Mouse (Mus musculus): ENCODE results near the gene Cltc. TPM values are rescaled to one million over a fixed set of nuclear protein-coding genes. Genes with fewer than 3 reads are reported as not detected.

Gene Cltc
- polyA plus RNA-seq, 1 experiment from 2014 or later: 301 TPM

DNA sequence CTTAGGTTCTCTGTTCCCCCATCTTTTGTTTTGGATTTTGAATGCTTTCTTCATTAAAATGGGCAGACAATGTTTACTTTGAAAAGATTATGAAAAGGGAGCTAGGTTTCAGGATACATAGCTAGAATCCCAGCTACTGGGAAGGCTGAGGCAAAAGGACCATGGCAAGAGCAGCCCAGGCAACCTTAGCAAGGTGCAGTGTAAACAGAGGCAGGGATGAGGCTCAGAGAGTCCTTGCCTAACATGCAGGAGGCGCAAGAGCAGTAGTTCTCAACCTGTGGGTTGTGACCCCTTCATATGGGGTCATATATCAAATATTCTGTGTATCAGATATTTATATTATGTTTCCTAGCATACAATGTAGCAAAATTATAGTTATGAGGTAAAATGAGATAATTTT is 72.0 kb downstream of the Cltc start:
- DNase-seq (ENCODE audit: low read depth, low spot score) (no peak), ATAC-seq (no peak)
- ChIA-PET CTCF (interaction anchor here (1.0 kb wide), 1 partner anchor 32 kb away, joined by 3 read pairs; no protein-coding TSS in a partner anchor), POLR2A (no interaction called here)
- in situ Hi-C loops (cut with MboI; ENCODE audit: low pct_unique_long_range_greater_than_20kb): no loop called here
- TF ChIP-seq CTCF (IDR thresholded peaks at IDR 0.05): no peak
- no peaks in the 10 kb centered on the region for H3K27me3 ChIP-seq

DNA sequence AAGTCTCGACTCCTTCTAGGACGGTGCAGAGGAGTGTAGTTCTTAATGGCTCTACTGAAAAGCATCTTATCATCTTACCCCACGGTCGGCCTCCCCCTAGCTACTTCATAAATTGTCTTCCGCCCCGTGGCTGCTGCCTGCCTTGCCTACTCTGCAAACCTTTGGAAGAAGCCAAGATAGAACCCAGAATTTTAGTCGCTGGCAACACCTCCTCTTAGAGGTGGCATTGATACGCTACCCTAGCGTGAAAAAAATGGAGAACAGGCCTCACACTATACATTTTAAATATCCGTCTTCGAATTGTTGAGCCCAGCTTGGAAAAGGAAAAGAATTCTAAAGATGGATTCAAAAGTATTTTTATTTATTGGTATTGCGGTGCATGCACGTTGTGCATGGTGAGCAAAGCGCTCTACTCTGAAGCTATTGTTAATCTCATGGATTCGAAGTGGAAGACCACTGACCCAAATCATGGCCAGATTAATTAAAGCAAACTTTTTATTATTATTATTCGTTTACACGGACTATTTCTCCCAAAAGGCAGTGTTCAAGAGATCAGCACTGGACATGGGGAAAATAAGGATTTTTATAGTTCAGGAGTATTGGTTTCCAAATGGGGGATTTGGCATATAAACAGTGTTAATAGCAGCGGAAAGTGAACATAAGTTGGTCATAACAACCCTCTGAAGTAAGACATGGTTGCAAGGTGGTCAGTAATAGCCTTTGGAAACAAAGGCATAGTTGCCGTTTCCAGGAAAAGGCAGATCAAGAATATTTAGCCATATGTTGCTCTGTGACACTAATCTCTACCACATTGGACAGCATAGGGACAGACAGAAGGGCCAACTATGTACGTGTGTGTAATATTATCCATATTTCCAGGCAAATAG is 73.0 kb downstream of the Cltc start:
- in situ Hi-C loops (cut with MboI; ENCODE audit: low pct_unique_long_range_greater_than_20kb): loop anchor here (5.0 kb wide), 1 partner anchor 73 kb away; the partner anchor contains the start of gene Cltc
- no peak for TF ChIP-seq CTCF (IDR thresholded peaks at IDR 0.05)
- ATAC-seq (no peak), DNase-seq (ENCODE audit: low read depth, low spot score) (no peak)
- ChIA-PET CTCF (no interaction called here), POLR2A (interaction anchor here (0.7 to 2.0 kb wide), 3 partner anchors 14 to 233 kb away, joined by 3 to 5 read pairs (median 5); no protein-coding TSS in a partner anchor)
- H3K27me3 ChIP-seq: no peaks in the 10 kb centered on the region

DNA sequence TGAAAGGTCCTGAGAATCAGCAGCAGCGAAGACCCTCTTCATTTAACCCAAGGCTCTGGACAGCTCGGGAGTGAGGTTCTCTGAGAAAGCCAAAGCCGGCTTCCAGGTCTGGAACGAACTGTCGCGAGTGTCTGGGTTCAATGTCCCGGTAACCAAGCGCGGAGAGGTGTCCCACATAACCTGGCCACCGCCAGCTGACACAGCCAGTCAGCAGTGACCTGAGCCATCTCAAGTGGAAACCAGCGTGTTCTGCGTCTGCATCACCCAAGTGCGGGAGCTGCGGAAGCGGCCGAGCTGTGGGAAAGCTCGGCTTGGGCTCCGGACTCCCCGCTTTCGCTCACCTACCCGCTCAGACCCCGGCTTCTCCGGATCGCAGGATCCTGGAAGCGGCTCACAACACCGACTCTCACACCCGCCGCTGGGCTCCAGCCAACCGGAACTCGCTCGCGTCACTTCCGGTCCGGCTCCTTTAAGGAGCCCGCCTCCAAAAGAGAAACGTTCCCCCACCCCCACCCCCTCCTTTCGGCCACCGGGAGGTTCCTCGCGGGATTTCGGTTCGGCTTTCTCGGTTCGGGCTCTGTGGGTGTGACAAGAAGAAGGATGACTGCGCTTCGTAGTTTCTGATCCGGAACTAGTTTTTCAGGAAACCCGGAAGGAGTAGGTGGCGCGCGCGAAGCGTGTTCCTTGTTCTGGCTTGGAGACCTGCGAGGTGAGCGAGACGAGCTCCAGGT is 73.8 kb downstream of the Cltc start, which contains the start of the genes Vmp1 and Ptrh2:
Vmp1 (minus strand) TSS at position 442 of the 731 bp plus-strand sequence.
Ptrh2 (plus strand) TSS at position 591 of the 731 bp plus-strand sequence.
- no peak for TF ChIP-seq CTCF (IDR thresholded peaks at IDR 0.05)
- in situ Hi-C loops (cut with MboI; ENCODE audit: low pct_unique_long_range_greater_than_20kb): loop anchor here (5.0 kb wide), 1 partner anchor 74 kb away; the partner anchor contains the start of gene Cltc
- ATAC-seq (peak; percentile 77), DNase-seq (ENCODE audit: low read depth, low spot score) (peak; percentile 84)
- CTCF ChIA-PET: interaction anchor here (1.2 kb wide), 1 partner anchor 13 kb away, joined by 3 read pairs; no protein-coding TSS in a partner anchor
- no peaks in the 10 kb centered on the region for H3K27me3 ChIP-seq
- POLR2A ChIA-PET: interaction anchor here (0.6 to 2.5 kb wide), 6 partner anchors 13 to 232 kb away, joined by 3 to 10 read pairs (median 5); partner anchors contain the start of gene Cltc

DNA sequence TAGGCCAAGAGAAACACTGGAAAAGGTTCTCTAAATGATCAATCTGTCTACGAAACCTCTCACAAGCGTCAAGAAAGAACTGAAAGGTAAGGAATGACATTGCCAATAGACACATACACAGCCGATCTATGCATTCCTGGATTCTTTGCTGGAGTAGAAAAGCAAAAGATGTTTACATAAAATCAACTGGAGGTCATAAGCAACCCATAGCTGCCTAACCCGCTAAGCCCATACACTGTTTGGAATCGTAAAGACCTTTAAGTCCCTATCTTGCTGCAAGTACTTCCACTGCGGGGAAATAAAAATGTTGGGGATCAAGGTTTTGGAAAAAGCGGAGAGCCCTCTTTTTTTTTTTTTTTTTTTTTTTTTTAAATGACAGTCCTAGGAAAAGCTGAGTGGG is 74.5 kb downstream of the Cltc start:
- no peak for ATAC-seq
- in situ Hi-C loops (cut with MboI; ENCODE audit: low pct_unique_long_range_greater_than_20kb): loop anchor here (5.0 kb wide), 1 partner anchor 74 kb away; the partner anchor contains the start of gene Cltc
- no peak for DNase-seq (ENCODE audit: low read depth, low spot score)
- ChIA-PET CTCF (interaction anchor here (1.2 to 2.0 kb wide), 3 partner anchors 12 to 29 kb away, joined by 3 to 7 read pairs (median 4); no protein-coding TSS in a partner anchor), POLR2A (interaction anchor here (0.6 to 2.5 kb wide), 6 partner anchors 13 to 101 kb away, joined by 3 to 10 read pairs (median 4); partner anchors contain the start of gene Cltc)
- H3K27me3 ChIP-seq: no peaks in the 10 kb centered on the region
- TF ChIP-seq CTCF (IDR thresholded peaks at IDR 0.05): no peak

DNA sequence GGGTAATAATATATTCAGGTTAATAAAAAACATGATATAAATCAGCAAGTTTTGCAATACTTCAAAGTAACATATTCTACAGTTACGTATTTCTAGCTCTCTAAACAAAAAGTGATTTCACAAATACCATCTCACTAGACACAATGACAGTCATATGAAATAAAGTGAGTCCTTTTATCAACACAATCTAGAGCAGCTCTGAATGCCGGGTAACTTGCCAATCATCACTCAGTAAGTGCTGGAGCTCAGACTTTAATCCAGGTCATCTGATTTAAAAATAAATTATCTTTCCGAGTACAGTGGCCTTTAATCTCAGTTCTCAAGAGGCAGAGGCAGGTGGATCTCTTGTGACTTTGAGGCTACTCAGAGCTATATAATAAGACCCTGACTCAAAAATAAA is 75.9 kb downstream of the Cltc start:
- CTCF ChIA-PET: interaction anchor here (0.7 to 2.0 kb wide), 5 partner anchors 10 to 68 kb away, joined by 3 to 7 read pairs (median 4); no protein-coding TSS in a partner anchor

DNA sequence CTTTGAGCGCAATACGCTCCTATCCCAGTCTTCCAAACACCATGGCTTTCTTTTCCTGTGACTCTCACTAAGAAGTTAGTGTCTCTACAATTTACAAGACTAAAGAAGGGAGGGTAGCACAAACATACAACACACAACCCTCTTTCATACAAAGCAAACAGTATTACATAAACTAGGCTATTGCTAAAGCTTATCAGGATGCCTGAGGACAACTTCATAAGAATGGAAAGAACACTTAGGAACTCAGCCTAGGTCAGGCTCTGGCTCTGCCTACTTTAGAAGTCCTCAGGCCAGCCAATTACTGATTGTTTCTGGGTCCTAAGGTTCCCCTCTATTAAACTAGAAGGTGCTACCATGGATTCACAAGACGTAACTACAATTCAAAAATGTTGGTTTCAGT is 76.6 kb downstream of the Cltc start:
- no peak for TF ChIP-seq CTCF (IDR thresholded peaks at IDR 0.05)
- ATAC-seq: no peak
- in situ Hi-C loops (cut with MboI; ENCODE audit: low pct_unique_long_range_greater_than_20kb): loop anchor here (5.0 kb wide), 1 partner anchor 77 kb away; the partner anchor contains the start of gene Cltc
- no peak for DNase-seq (ENCODE audit: low read depth, low spot score)
- ChIA-PET CTCF (interaction anchor here (1.9 to 2.0 kb wide), 2 partner anchors 17 to 27 kb away, joined by 6 to 7 read pairs; no protein-coding TSS in a partner anchor), POLR2A (no interaction called here)
- no peaks in the 10 kb centered on the region for H3K27me3 ChIP-seq

More for the DNA sequence above, 75.9 kb downstream of the Cltc start:
- DNase-seq (ENCODE audit: low read depth, low spot score): no peak
- in situ Hi-C loops (cut with MboI; ENCODE audit: low pct_unique_long_range_greater_than_20kb): loop anchor here (5.0 kb wide), 1 partner anchor 76 kb away; the partner anchor contains the start of gene Cltc
- TF ChIP-seq CTCF (IDR thresholded peaks at IDR 0.05): no peak
- H3K27me3 ChIP-seq: no peaks in the 10 kb centered on the region
- ATAC-seq: no peak
- POLR2A ChIA-PET: interaction anchor here (0.6 to 2.5 kb wide), 2 partner anchors 9 to 75 kb away, joined by 3 to 6 read pairs; partner anchors contain the start of gene Cltc

DNA sequence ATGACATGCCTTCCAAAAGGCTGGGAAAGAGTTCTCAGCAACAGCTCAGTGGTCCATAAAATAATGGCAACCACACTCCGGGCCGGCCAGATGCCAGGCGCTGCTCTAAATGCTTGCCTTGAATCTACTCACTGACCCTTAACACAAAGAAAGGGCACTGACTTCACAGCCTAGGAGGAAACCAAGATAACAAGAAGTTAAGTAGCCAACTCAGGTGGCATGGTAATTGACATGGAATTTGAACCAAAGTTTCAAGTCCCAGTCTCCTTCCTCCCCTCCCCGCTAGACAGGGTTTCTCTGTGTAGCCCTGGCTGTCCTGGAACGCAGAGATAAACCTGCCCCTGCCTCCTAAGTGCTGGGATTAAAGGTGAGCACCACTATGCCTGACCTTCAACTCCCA is 78.4 kb downstream of the Cltc start:
- no peaks in the 10 kb centered on the region for H3K27me3 ChIP-seq
- no peak for TF ChIP-seq CTCF (IDR thresholded peaks at IDR 0.05)
- ChIA-PET POLR2A (interaction anchor here (0.7 to 1.0 kb wide), 3 partner anchors 78 to 725 kb away, joined by 3 to 8 read pairs (median 4); partner anchors contain the start of gene Cltc), CTCF (interaction anchor here (1.0 to 1.2 kb wide), 2 partner anchors 11 to 23 kb away, joined by 3 read pairs; no protein-coding TSS in a partner anchor)
- ATAC-seq: no peak
- no peak for DNase-seq (ENCODE audit: low read depth, low spot score)
- in situ Hi-C loops (cut with MboI; ENCODE audit: low pct_unique_long_range_greater_than_20kb): no loop called here

DNA sequence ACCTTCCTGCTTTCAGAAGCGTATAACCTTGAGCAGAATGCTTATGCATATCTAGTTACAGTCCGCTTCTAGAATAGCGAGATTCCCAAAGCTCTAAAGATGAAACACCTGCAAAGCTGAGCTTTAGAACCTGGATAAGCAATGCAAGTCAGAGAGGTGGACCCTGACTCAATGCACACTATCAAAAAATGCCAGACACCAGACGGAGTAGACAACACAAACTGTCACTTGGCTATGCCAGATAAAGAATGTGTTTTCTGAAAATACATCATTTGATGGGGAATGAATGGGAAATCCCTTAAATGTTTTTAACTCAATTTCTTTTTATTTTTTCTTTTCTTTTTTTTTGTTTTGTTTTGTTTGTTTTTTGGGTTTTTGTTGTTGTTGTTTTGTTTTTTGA is 81.8 kb downstream of the Cltc start:
- no peaks in the 10 kb centered on the region for H3K27me3 ChIP-seq
- in situ Hi-C loops (cut with MboI; ENCODE audit: low pct_unique_long_range_greater_than_20kb): no loop called here
- CTCF ChIA-PET: interaction anchor here (0.9 kb wide), 1 partner anchor 161 kb away, joined by 3 read pairs; no protein-coding TSS in a partner anchor
- no peak for TF ChIP-seq CTCF (IDR thresholded peaks at IDR 0.05)
- no peak for ATAC-seq
- POLR2A ChIA-PET: no interaction called here
- DNase-seq (ENCODE audit: low read depth, low spot score): no peak

DNA sequence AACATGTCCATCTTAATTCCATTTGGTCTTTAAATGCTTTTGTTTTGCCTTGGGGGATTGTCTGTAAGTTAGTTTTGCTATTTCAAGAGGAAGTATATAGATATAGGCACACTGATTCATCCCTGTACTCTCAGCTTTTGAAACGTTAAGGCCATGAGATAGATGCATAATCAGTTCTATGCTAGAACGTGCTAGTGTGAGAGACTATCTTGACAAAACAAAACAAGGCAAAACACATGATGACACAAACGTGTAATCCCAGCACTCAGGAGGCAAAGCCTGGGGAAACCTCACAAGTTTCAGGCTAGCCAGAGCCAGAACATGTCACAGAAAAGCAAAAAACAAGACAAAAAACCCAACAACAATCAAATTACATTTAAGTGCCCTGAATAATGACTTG is 84.6 kb downstream of the Cltc start:
- TF ChIP-seq CTCF (IDR thresholded peaks at IDR 0.05): no peak
- in situ Hi-C loops (cut with MboI; ENCODE audit: low pct_unique_long_range_greater_than_20kb): loop anchor here (25.0 kb wide), 1 partner anchor 460 kb away; the partner anchor contains the start of gene Brip1

More for the DNA sequence above, 84.6 kb downstream of the Cltc start:
- no peaks in the 10 kb centered on the region for H3K27me3 ChIP-seq
- ChIA-PET CTCF (no interaction called here), POLR2A (no interaction called here)
- ATAC-seq: no peak
- DNase-seq (ENCODE audit: low read depth, low spot score): no peak
